Mouse (Mus musculus): ENCODE data around the gene Mad1l1. TPM values are rescaled to one million over a fixed set of nuclear protein-coding genes. Genes with fewer than 3 reads are reported as not detected.

The Mad1l1 gene
- polyA plus RNA-seq, 1 experiment from 2014 or later: 32.2 TPM

DNA sequence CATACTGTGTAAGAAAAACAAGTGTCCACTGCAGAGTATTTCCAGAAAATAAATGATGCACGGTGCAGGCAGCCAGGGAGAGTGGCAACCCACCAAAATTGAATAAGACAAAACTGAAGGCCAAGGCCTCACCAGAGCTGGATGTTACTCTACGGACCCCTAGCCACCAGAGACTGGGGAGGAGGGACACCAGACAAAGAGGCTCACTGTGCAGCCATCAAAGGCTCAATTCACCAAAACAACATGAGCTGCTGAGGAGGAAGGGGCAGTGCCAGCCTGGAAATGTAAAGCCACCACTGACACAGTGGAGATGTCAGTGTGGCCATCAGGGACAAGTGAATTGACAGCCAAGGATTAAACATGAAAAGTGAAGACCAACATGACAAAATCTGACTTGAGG is 169.5 kb downstream of the Mad1l1 start:
- H3K27ac ChIP-seq (ENCODE audit: low read depth, low read length): peak overlapping the region; percentile 31; the same call in 1 of the 2 replicates
- no peaks in the 10 kb centered on the region for H3K27me3 ChIP-seq (replicated peaks; ENCODE audit: control insufficient read depth, insufficient read depth, low read length)
- H3K4me2 ChIP-seq (ENCODE audit: low read length): no peak overlapping the region
- WGBS: 35% methylated on average over 2 of the region's 2 CpGs
- H3K9me3 ChIP-seq (ENCODE audit: control insufficient read depth, low read length): no peaks in the 10 kb centered on the region
- no peak overlapping the region for H3K4me3 ChIP-seq (ENCODE audit: low read length)
- H3K4me1 ChIP-seq (ENCODE audit: control insufficient read depth, insufficient read depth, low read depth, low read length): peaks cover 8% of the 10 kb centered on the region
- no peaks in the 10 kb centered on the region for H3K36me3 ChIP-seq (ENCODE audit: control insufficient read depth, insufficient read depth, low read length)
- no peak overlapping the region for H3K9ac ChIP-seq (ENCODE audit: low read depth, low read length)
- peak; percentile 68 for ATAC-seq

DNA sequence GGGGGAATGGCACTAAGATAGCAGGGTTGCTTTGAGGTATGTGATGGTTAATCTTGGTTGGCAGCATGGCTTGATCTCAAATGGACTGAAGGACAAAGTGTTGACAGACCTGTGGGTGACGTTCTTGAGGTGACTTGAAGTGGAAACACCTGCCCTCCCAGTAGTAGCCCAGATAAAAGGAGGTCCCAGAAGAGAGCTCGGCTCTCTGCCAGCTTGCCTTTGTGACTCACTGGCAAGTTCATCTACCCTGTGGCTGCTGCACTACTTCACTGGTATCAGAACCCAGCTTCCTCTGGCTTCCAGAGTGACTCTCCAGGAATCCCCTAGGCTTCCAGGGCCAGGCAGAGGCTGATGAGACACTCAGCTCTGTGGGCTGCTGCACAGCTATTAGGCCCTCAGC is 170.2 kb downstream of the Mad1l1 start:
- H3K27ac ChIP-seq (ENCODE audit: low read depth, low read length): peak overlapping the region; percentile 30

DNA sequence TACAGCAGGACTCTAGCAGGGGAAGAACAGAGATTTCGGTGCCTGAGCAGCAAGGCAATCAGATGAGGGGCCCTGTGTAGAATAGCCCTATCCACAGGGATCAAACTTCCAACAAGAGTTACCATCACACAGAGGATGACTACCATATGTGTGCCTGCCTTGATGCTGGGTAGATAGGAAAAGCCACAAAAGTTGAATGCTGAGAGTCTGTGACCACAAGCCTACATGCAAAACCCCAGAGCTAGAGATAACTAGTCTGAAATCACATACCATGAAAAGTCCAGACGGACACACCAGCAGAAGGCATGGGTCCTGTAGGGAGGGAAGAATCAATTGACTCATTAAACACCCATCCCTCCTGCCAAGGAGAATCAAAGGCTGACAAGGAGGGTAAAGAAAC is 170.7 kb downstream of the Mad1l1 start:
- 80% methylated on average over 2 of the region's 2 CpGs for WGBS
- Histone ChIP-seq H3K4me2 (ENCODE audit: low read length) (no peak overlapping the region), H3K4me3 (ENCODE audit: low read length) (no peak overlapping the region), H3K9me3 (ENCODE audit: control insufficient read depth, low read length) (no peaks in the 10 kb centered on the region), H3K27me3 (replicated peaks; ENCODE audit: control insufficient read depth, insufficient read depth, low read length) (no peaks in the 10 kb centered on the region), H3K9ac (ENCODE audit: low read depth, low read length) (no peak overlapping the region), H3K27ac (ENCODE audit: low read depth, low read length) (no peak overlapping the region), H3K4me1 (ENCODE audit: control insufficient read depth, insufficient read depth, low read depth, low read length) (peaks cover 8% of the 10 kb centered on the region), H3K36me3 (ENCODE audit: control insufficient read depth, insufficient read depth, low read length) (no peaks in the 10 kb centered on the region)
- no peak for ATAC-seq

More for the DNA sequence above, 170.2 kb downstream of the Mad1l1 start:
- ATAC-seq: no peak
- H3K4me1 ChIP-seq (ENCODE audit: control insufficient read depth, insufficient read depth, low read depth, low read length): peaks cover 8% of the 10 kb centered on the region
- H3K9ac ChIP-seq (ENCODE audit: low read depth, low read length): no peak overlapping the region
- H3K4me2 ChIP-seq (ENCODE audit: low read length): no peak overlapping the region
- H3K4me3 ChIP-seq (ENCODE audit: low read length): no peak overlapping the region
- H3K27me3 ChIP-seq (replicated peaks; ENCODE audit: control insufficient read depth, insufficient read depth, low read length): no peaks in the 10 kb centered on the region
- H3K9me3 ChIP-seq (ENCODE audit: control insufficient read depth, low read length): no peaks in the 10 kb centered on the region
- no peaks in the 10 kb centered on the region for H3K36me3 ChIP-seq (ENCODE audit: control insufficient read depth, insufficient read depth, low read length)
- 68% methylated on average over 2 of the region's 2 CpGs for WGBS

DNA sequence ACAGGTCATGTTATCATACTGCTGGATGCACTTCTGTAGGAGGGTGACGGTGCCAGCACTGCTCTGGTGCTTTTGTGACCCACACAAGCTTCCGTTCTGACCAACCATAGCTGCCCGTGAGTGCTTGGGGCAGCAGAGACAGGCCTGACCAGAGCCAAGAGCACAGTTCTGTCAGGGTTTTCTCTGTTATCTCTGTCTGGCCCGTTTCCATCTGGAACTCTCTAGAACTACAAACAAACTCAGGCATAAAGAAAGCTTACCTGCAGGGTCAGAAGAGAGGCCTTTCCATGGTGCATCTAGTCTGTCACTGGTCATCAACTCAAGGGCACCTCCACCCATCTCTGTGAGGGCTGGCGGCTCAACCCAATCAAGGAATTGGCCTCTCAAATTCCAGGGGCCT is 171.2 kb downstream of the Mad1l1 start:
- no peaks in the 10 kb centered on the region for H3K27me3 ChIP-seq (replicated peaks; ENCODE audit: control insufficient read depth, insufficient read depth, low read length)
- no peaks in the 10 kb centered on the region for H3K36me3 ChIP-seq (ENCODE audit: control insufficient read depth, insufficient read depth, low read length)
- no peak overlapping the region for H3K9ac ChIP-seq (ENCODE audit: low read depth, low read length)
- H3K9me3 ChIP-seq (ENCODE audit: control insufficient read depth, low read length): no peaks in the 10 kb centered on the region
- no peak for ATAC-seq
- WGBS: 91% methylated on average over 5 of the region's 5 CpGs
- H3K4me1 ChIP-seq (ENCODE audit: control insufficient read depth, insufficient read depth, low read depth, low read length): peaks cover 8% of the 10 kb centered on the region
- H3K4me3 ChIP-seq (ENCODE audit: low read length): no peak overlapping the region
- no peak overlapping the region for H3K27ac ChIP-seq (ENCODE audit: low read depth, low read length)
- H3K4me2 ChIP-seq (ENCODE audit: low read length): no peak overlapping the region

DNA sequence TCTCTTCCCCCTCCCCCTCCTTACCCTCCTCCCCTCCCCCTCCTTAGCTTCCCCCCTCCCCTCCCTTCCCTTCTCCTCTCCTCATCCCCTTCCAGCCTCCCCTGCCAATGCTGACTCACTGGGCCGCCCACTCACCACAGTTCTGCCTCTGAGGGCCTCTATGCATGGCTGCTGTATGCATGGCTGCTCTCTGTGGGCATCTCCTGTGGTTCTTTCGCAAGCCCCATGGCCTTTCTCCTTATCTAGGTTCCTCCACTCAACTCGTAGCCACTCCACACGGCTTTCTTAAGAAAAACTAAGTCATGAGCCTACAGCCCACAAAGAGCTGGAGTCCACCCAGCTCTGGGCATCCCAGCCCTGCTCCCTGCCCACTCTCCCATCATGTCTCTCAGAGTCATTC is 172.1 kb downstream of the Mad1l1 start:
- Histone ChIP-seq H3K9ac (ENCODE audit: low read depth, low read length) (no peak overlapping the region), H3K36me3 (ENCODE audit: control insufficient read depth, insufficient read depth, low read length) (no peaks in the 10 kb centered on the region), H3K9me3 (ENCODE audit: control insufficient read depth, low read length) (no peaks in the 10 kb centered on the region), H3K4me2 (ENCODE audit: low read length) (no peak overlapping the region), H3K4me1 (ENCODE audit: control insufficient read depth, insufficient read depth, low read depth, low read length) (peaks cover 8% of the 10 kb centered on the region), H3K27ac (ENCODE audit: low read depth, low read length) (no peak overlapping the region), H3K4me3 (ENCODE audit: low read length) (no peak overlapping the region), H3K27me3 (replicated peaks; ENCODE audit: control insufficient read depth, insufficient read depth, low read length) (no peaks in the 10 kb centered on the region)
- no peak for ATAC-seq
- WGBS: 75% methylated on average over 4 of the region's 4 CpGs

DNA sequence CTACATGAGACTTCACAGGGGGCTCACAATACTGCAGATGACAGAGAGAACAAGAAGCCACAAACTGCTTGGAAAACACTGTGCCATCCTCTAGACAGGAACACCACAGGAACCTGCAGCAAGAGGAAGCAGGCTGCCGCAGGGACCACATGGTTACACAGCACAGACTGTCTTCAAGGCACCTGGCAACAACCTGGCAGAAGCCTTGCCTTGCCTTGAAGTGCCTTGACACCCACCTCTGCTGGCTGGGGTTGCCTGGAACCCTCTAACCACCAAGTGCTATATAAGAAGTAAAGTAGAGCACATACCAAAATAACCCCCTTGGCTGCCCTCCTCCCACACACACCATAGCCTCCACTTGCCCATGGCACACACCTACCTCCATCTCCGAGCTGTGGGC is 177.8 kb downstream of the Mad1l1 start:
- H3K27ac ChIP-seq (ENCODE audit: low read depth, low read length): no peak overlapping the region
- H3K27me3 ChIP-seq (replicated peaks; ENCODE audit: control insufficient read depth, insufficient read depth, low read length): no peaks in the 10 kb centered on the region
- no peak overlapping the region for H3K4me3 ChIP-seq (ENCODE audit: low read length)
- no peaks in the 10 kb centered on the region for H3K4me1 ChIP-seq (ENCODE audit: control insufficient read depth, insufficient read depth, low read depth, low read length)
- H3K36me3 ChIP-seq (ENCODE audit: control insufficient read depth, insufficient read depth, low read length): no peaks in the 10 kb centered on the region
- no peaks in the 10 kb centered on the region for H3K9me3 ChIP-seq (ENCODE audit: control insufficient read depth, low read length)
- H3K9ac ChIP-seq (ENCODE audit: low read depth, low read length): no peak overlapping the region
- no peak for ATAC-seq
- WGBS: 90% methylated on average over 2 of the region's 2 CpGs
- H3K4me2 ChIP-seq (ENCODE audit: low read length): no peak overlapping the region

DNA sequence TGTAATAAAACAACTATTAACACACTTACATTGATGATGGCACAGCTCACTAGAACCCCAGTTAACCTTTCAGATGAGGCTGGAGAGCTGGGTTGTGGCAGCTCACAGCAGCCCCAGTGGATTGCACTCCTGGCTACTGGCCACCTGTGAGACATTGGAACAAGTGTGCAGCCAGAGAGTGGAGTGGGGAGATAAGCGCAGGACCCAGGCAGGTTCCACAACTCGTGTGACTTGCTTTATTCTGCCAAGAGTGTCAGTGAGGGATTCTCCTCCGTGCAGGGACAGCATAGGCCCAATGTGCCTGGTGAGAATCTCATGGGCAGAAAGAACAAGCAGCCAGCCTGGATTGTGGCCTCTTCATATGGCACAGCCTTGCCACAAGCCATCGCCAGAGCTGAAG is 180.0 kb downstream of the Mad1l1 start:
- H3K4me1 ChIP-seq (ENCODE audit: control insufficient read depth, insufficient read depth, low read depth, low read length): peaks cover 2% of the 10 kb centered on the region
- WGBS: 91% methylated on average over 4 of the region's 4 CpGs
- H3K9me3 ChIP-seq (ENCODE audit: control insufficient read depth, low read length): no peaks in the 10 kb centered on the region
- H3K27ac ChIP-seq (ENCODE audit: low read depth, low read length): no peak overlapping the region
- H3K27me3 ChIP-seq (replicated peaks; ENCODE audit: control insufficient read depth, insufficient read depth, low read length): no peaks in the 10 kb centered on the region
- H3K36me3 ChIP-seq (ENCODE audit: control insufficient read depth, insufficient read depth, low read length): no peaks in the 10 kb centered on the region
- no peak overlapping the region for H3K9ac ChIP-seq (ENCODE audit: low read depth, low read length)
- H3K4me2 ChIP-seq (ENCODE audit: low read length): no peak overlapping the region
- no peak overlapping the region for H3K4me3 ChIP-seq (ENCODE audit: low read length)
- ATAC-seq: no peak

DNA sequence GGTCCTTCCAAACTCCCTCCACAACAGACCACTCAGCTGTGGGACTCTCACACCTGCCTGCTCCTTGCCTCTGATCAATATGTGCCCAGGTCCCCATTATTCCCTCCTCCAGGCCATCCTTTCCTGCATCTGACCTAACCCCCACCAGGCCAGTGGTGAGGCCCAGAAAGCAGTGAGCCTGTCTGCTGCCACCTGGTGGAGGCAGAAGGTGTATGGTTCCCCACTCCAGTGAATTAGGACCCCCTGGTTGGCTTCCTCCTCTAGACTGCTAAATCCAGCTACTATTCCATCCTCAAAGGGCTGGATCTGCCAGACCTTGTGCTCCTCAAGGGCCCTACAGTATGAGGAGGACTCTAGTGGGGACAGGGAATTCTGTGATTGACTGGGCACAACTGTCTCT is 181.1 kb downstream of the Mad1l1 start:
- ATAC-seq: peak; percentile 45; the same call in 1 of the 2 replicates

DNA sequence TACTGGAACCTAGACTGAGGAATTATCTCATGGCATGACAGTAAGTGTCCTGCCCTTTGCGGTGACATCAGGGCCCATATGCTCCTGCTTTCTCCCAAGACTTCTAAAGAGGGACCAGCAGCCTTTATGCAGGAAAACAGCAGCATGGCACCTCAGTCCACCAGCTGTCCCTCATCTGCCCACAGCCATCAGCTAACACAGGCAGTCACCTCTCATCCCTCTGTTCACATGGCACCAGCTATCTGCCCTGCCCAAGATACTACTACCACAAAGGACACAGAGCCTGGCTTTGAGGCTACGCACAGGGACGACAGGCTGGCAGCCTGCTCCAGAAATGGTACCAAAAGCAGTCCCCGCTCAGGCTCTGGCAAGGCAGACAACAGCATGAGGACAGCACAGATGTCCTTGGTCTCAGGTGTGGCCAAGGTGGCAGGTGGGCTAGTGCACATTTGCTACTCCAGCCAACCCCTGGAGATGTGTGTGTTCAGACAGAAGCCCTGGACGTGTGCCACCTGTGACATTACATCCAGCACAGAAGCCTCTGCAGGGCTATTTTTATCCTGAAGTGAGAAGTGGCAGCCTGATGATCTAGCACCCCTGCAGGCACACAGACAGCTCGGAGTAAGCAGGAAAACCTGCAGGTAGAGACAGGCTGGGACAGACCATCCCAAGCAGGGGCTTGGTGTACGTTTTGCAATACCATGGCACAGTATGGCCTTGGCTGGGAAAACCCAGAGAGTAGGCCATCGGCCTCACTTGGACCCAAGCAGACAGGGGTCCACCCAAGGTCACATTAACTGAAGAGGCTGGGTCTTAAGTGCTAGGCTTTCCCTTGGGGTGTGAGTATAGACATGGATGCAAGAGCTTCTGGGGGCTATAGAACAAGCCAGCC is 185.4 kb downstream of the Mad1l1 start:
- Histone ChIP-seq H3K9me3 (ENCODE audit: control insufficient read depth, low read length) (no peaks in the 10 kb centered on the region), H3K9ac (ENCODE audit: low read depth, low read length) (no peak overlapping the region), H3K27ac (ENCODE audit: low read depth, low read length) (no peak overlapping the region), H3K27me3 (replicated peaks; ENCODE audit: control insufficient read depth, insufficient read depth, low read length) (no peaks in the 10 kb centered on the region), H3K36me3 (ENCODE audit: control insufficient read depth, insufficient read depth, low read length) (no peaks in the 10 kb centered on the region), H3K4me3 (ENCODE audit: low read length) (no peak overlapping the region), H3K4me2 (ENCODE audit: low read length) (no peak overlapping the region), H3K4me1 (ENCODE audit: control insufficient read depth, insufficient read depth, low read depth, low read length) (peaks cover 6% of the 10 kb centered on the region)
- peak; percentile 35; the same call in 1 of the 2 replicates for ATAC-seq
- 78% methylated on average over 8 of the region's 8 CpGs for WGBS

More for the DNA sequence above, 181.1 kb downstream of the Mad1l1 start:
- H3K27ac ChIP-seq (ENCODE audit: low read depth, low read length): no peak overlapping the region
- H3K4me3 ChIP-seq (ENCODE audit: low read length): no peak overlapping the region
- H3K4me2 ChIP-seq (ENCODE audit: low read length): no peak overlapping the region
- H3K27me3 ChIP-seq (replicated peaks; ENCODE audit: control insufficient read depth, insufficient read depth, low read length): no peaks in the 10 kb centered on the region
- H3K9ac ChIP-seq (ENCODE audit: low read depth, low read length): no peak overlapping the region
- no peaks in the 10 kb centered on the region for H3K36me3 ChIP-seq (ENCODE audit: control insufficient read depth, insufficient read depth, low read length)
- peaks cover 6% of the 10 kb centered on the region for H3K4me1 ChIP-seq (ENCODE audit: control insufficient read depth, insufficient read depth, low read depth, low read length)
- no peaks in the 10 kb centered on the region for H3K9me3 ChIP-seq (ENCODE audit: control insufficient read depth, low read length)
